Mouse (Mus musculus) right cerebral cortex, postnatal 4 days (tissue): ENCODE measurements at regions not wholly inside any gene's neighbourhood (a gene's known extent, or its start where the extent isn't known, plus 50 kb on each side); places are given as distances from the start of the nearest gene placed in this dataset.

Source experiments
- DNase-seq: peaks from one replicate; pipeline ENCODE4 v3.0.0-alpha.2; 2022

DNA sequence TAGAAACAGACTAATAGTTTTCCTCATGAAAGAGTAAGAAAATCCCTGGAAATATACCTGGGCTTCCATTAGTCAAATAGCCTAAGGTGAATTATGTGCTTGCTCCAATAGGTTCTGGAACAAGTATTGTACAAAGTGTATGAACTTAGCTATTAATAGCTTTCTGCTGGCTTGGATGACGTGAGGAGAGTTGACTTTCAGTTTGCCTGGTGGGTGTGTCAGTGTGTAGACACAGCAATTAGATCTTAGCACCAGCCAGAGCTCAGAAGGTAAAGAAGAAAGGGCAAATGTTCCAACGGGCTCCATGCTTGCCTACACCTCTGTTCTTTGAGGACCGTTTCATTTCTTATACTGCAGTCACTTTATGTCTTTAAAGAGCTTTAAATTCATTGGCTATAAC is 654.8 kb upstream of the Mef2c start:
- DNase-seq = no peak

DNA sequence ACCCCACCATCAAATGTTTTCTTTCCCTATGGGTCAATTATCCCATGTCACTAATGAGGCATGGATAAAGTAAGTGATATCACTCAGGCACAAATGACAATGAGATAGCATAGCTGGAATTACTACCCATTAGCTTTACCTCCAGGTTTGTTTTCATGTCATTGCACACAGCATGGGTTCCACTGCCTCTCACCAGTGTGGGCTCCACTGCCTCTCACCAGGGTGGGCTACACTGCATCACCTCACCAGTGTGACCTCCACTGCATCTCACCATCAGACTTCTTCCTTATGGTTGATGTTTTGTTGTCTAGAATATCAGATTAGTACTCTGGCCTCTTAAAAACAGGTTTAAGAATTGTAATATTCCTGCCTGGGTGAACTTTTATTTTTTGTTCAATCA is 634.0 kb upstream of the Mef2c start:
- no peak for DNase-seq

DNA sequence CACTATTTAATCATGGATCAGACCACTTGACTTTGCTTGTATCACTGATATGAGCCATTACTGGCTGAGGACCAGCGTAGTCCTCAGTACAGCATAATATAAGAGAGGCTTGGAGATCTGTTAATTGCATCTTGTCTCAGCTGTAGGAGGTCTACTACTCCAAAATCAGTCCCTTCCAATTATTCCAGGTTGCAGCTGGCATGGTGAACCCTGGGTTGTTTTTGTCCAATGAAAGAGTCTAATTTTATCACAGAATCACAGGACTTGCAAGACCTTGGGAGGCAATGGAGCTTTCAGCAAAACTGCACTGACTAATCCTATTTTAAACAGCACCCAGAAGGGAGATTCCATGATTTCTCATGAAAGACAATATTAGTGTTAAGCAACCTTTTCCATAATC is 629.7 kb upstream of the Mef2c start:
- no peak for DNase-seq

DNA sequence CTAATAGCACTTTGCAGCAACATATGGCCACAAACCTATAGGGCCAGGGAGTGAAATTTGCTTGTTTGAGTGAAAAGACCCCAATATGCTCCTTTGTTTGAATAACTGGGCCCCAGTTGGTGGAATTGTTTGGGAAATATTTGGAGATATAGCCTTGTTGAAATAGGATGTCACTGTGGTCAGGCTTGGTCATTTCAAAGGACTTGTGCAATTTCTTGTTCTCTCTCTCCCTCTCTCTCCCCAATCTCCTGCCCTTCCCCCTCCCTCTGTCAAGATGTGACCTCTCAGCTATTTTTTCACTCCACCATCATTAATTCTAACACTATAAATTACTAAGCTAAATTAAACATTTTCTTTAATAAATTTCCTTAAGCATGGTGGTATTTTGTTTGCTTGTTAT is 620.5 kb upstream of the Mef2c start:
- DNase-seq = no peak

DNA sequence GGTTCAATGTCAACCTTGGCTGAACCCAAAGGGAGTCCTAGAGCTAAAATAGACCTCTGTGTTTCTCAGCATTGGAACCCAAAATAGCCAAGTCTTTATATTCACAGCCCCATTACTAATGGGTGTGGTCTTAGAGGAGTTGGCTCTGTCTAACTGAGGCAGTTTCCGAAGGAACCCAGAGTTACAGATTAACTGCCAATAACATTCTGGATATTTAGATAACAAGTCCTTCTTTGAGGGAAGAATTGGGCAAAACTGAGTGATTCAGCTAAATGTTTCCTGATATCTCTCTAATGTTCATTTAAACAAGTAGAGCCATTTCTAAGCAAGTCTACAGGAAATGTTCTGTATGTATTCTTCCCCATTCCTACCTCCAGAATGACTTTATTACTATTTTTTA is 615.1 kb upstream of the Mef2c start:
- no peak for DNase-seq

DNA sequence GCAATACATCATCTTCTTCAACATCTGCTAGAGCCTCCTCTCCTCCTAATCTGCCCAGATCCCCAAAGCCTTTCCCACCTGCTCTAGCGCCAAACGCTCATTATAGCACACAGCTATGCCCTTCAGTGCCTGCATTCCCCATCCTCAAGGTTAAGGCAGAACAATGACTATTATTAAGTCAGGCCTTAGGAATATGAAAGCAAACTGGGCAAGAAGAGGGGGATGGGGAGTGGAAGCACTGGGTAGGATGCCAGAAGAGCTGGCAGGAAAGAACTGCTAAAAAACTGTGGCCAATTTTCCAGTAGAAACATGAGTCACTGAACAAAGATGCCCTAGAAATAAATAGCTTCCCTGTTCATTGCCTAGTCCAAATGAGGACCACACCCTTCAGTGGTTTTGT is 611.1 kb upstream of the Mef2c start:
- DNase-seq = no peak

DNA sequence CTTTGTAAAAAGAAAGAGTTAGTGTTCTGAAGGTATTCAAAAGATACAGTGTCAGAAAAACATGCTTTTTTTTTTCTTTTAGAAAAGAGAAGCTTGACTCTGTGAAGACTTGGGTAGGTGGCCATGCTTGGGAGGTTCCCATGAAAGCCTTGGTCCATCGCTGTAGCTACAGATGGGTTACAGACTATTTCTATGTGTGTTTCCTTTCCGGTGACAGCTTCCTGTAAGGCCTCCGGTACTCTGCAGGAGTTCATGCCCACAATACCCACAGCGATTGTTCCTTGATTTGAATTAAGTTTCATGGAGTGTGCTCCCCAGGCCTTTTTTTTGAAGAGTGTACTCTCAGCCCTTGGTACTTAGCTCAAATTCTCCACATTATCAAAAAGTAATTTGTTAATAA is 604.1 kb upstream of the Mef2c start:
- DNase-seq = no peak

DNA sequence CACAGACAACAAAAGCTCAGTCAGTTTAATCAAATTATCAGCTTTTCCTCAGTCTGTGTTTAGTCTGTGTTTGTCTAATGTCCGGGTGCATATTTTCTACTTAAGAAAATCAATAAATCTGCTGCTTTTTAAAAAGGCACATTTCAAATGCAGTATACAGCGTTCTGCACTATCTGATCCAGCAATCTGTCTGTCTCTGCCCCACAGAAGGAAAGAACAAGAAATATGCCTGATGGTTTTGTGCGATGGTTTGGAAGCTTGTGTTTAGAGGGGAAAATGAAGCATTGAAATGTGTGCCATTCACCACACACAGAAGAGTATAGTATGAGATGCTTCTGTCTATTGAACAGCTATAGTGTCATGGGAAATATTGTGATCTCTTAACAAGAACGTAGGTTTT is 601.7 kb upstream of the Mef2c start:
- DNase-seq = no peak

DNA sequence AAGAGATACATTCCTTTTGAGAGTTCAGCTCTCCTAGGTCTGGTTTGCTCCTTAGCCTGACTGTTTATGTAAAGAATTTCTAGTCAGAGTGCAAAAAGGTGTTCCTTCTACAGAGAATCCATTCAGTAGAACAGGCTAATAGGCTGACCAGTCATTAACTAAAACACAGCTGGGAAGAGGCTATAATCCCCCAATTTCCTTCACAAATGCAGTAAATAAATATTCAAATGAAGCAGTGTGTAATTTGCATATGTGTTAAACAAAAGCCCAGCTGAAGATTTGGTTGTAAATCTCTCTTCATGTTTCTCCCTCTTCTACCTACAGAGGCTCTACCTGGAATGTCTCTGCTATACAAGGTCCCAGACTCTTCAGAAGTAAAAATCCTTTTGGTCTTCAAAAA is 600.2 kb upstream of the Mef2c start:
- no peak for DNase-seq

DNA sequence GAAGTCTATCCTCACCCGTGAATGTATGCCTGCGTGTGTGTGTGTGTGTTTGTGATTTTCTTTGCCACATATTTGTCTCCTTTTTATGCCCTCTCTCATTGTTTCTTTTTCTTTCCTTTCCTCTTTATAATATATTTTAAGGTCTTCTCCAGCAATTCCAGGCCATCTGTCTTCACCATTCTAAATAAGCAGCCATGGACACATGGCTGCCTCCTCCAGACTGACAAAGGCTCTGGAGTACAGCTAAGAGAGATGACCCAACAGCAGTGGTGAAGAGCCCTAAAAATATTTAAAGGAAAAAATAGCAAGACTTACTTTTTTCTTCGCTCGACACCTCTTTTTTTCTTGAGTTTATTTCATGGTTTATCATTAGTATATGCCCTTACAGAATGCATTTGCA is 596.1 kb upstream of the Mef2c start:
- DNase-seq = no peak

DNA sequence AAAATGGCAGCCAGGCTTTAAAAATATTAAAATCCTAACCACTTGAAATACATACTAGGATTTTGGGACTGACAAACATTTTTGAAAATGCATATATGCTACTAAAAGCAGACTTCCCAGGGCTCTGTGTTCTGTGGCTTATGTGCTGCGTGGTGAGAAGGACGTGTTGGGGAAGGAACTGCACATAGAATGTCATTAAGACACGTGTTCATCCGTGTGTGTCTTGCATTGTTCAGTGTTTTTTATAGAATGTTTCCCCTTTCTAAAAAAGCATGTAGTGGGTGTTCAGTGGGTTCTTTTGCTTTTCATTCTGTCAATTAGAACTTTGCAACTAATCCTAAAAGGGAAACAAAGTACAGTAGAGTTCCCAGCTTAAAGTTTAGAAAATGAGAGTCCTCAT is 594.7 kb upstream of the Mef2c start:
- DNase-seq = no peak

DNA sequence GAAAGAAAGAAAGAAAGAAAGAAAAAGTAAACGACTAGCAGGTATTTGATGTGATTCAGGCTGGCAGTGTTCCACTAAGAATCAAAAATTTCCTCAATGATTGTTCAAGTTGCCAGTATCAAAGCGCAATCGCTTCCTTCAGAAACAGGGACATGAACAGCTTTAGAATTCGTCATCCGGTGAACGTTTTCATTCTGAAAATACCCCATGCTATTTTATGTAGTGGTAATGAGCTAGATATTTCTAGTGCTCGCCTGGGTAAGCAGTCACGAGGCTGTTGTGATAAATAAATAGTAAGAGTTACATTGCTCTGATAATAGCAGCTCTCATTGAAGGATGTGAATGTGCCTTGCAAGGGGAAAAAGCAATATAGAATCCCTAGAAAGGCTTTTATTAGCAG is 591.0 kb upstream of the Mef2c start:
- no peak for DNase-seq

DNA sequence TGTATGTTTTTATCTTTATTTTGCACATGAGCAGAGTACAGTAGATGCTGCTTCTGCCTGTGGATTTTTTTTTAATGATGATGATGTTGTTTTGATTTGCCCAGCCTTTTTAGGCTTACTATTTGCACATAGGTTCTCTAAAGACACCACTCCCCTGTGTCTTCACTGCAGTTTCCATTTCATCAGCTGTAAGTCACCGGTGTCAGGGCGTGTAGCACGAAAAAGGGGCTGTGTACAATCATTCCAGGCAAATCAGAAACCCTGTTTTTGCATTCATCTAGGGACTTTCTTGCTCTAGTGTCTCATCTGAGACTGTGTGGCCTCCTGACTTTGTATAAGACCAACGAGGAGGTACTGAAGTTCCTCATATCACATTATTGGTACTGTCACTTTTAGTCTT is 588.6 kb upstream of the Mef2c start:
- DNase-seq = no peak

DNA sequence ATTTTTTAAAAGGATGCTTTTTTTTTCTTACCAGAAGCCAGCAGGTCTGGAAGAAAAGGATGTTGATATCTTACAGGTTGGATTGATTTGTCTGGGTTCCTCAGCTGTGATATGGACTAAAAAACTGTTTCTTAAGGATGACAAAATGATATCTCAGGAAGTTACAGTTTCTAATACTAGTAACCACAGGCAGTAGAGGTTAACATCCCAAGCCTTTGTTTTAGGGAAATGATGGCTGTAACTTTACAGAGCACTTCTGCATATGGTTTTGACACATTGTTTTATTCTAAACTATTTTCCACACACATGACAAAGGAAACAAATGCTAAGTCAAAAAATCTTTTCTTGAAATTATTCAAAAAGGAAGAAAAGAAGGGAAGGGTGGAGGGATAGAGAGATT is 573.8 kb upstream of the Mef2c start:
- no peak for DNase-seq

DNA sequence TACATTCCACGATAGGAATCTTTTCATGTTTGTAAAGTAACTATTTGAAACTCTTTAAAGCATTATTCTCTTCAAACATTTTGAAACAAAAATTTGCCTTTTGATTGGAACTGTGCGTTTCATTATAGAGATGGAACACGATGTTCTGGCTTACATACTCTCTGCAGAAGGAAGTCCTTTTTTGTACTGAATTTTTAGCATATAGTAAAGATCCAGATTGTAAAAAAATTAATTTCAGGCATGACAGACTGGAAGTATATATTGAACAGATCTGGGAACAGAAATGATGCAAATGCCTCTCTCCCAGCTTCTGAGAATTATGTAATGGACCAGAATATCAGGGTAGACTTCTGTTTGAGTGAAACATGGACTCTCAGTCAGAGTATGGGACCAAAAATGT is 566.0 kb upstream of the Mef2c start:
- no peak for DNase-seq

DNA sequence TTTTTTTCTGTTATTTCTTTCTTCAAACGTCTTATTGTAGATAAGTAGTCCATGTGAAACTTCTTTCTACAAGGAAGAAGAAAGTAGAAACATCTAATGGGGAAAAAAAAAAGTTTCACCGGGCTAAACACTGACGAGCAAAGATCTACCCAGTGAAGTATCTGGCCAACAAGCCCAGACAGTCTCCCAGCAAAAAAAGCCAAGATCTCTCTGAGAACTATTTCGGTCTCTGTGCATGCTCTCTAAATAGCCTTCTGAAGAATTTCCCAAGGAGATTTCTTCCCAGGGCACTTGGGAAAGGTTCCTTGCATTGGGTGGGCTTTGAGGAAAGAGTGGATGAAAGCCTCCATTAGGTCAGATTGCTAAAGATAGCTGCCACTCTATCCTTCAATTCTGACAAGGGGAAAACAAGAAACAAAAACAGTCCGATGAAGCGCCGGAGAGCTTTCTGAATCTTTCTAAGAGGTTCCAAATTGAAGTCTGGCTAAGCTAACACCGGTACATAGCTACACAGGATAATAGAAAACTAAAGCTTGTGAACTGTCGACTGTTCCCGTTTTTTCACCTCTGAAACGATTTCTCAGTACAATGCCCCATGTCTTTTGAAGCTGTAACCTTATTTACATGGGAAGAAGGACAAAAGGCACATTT is 561.0 kb upstream of the Mef2c start:
- DNase-seq = no peak

DNA sequence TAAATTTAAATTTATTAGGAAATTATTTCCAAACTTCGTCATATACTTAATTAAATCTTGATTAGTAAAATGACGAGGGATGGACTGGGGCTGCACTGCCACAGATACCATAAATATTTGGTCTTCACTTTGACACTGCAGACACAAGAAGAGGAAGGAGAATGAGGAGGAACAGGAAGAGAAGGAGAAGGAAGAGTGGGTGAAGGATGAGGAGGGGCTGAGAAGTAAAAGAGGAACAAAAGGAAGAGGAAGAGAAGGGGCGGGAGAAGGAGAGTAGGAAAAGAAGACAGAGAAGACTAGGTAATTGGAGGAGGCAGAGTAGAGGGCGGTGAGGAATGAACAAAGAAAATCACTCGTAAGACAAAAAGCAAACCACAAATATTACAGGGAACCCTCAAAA is 556.9 kb upstream of the Mef2c start:
- DNase-seq = no peak

DNA sequence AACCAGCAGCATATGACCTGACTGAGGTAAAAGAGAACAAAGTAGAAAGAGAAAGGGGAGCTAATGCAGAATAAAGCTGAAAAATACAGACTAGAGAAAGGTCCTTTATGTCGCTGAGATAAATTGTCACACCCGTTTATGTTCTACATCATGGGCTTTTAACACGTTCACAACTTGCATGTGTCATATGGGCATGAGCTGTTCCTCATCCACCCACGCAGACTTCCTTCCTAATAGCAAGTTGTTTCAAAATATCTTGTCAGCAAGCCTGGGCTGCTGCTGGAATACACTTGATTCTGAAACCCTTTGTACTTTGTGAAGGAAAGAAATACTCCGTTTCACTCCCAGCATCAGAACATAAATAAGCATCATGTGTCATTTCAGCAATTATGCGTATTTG is 554.3 kb upstream of the Mef2c start:
- no peak for DNase-seq

DNA sequence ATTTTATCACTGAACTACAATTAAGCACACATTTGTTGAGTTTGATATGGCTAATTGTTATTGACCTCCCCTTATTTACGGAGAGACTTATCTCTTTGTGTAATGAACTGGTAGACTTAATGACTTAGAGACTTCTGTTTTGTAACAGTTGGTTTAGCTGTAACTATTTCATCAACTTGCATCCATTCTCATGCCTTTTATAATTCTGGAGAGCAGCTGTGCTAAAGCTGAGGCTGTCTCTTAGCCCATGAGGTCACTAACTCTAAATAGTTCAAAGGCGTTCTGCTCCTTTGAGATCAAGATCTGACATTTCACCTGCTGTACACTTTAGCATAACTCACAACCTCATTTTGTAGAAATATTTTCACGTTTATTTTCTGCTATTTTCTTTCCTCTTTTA is 541.5 kb upstream of the Mef2c start:
- no peak for DNase-seq

DNA sequence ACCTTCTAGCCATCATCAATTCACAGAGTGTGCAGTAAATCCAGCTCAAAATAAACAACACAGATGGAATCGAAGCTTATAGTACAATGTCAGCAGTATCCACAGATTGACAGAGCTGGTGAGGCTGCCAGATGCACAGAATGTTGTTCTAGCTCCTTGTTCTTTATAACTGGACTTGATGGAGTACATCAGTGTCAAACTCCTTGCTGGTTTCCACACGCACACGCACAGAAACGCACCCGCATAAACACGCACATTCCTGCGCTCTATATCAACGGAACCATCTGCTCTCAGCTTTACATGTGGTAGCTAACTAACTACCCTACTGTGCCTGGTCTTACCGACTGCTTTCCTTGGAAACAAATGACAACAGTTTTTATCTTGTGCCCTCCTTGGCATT is 532.1 kb upstream of the Mef2c start:
- peak; percentile 13 for DNase-seq

DNA sequence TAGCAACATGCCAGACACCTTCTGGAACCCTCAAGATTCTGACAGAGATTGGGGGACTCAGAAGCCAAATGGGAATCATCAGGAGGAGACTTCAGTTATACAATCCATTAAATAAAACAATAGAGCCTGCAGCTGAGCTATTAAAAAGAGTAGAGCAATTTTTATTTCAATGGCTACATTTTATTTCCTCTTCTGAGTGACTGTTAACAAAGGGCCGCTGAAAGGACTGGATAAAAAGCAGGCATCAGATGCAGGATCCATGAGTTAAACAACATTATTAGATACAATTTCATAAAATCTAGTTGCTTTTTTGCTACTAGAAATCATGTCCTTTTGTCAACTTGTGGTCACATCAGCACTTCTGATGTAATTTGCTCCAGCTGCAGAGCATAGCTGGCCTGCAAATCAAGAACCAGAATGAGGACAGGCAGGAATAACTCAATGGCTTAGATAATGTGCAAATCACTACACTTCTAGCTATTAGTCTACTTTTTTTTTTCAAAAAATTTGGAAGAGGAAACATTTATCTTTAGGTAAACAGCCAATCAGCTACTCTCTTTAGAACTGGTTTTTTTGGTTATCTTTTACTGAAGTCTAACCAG is 529.5 kb upstream of the Mef2c start:
- no peak for DNase-seq

DNA sequence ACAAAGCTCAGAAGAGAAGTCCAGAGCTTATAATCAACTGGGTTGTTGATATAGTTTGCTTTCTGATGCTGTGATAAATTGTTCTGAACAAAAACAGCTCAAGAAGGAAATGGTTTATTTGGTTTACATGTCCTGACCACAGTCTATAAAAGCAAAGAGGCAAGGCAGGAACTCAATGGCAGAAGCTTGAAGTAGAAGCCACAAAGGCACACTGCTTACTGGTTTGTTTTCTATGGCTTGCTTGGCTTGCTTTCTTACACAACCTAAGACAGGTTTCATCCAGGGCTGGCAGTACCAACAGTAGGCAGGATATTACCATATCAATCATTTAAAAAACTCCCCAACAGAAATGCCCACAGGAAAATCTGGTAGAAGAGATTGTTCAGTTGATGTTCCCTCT is 502.7 kb upstream of the Mef2c start:
- no peak for DNase-seq

DNA sequence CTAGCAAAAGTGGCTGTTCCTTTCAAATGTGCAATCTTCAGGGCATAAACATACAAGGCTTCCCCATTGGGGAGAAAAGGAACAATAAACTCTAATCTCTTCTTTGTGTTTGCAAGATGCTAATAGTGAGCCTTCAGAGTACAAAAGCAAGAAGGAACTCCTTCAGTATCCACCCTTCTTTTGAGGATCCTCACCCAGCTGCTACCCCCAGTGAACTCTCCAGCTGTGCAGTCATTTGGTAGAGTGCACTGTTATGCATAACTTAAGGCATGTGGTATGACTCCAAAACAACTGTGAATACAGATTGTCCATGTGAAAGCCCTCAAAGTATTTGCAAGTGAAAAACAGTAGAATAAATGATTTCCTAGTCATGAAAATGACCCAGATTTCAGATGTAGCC is 487.1 kb upstream of the Mef2c start:
- no peak for DNase-seq

DNA sequence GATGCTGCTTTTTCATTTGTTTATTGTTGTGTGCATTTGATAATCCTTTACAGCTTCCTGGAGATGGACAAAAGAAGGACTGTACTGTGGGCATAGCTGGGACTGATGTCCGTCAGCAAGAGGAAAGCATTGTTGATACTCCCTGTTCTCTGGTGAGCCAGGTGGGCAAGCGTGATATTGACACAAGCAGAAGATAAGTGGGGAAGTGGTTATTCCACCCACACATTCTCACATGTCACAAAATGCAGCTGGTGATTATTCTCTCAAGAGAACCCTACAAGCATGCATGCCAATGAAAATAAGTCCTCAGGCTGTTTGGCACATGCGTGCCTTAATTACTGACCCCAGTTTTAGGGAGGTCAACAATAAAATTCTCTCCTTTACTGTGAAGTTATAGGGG is 483.0 kb upstream of the Mef2c start:
- no peak for DNase-seq

DNA sequence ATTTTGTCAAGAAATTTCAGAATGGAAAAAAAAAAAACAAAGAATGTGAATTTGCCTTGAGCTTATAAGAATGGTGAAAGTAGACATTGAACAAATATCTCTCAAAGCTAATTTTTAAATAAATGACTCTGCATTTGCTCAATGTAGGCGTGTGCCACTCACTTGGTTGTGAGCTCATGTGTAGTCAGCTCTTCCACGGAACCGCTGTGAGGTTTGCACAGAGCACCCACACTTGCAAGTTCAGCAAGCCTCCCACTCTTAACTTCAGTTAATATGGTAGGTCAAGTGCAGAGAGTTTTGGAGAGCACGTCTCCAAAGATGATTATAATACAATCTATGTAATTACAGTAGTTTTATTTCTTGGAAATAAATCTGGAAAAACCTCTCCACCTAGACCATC is 479.9 kb upstream of the Mef2c start:
- DNase-seq = no peak

DNA sequence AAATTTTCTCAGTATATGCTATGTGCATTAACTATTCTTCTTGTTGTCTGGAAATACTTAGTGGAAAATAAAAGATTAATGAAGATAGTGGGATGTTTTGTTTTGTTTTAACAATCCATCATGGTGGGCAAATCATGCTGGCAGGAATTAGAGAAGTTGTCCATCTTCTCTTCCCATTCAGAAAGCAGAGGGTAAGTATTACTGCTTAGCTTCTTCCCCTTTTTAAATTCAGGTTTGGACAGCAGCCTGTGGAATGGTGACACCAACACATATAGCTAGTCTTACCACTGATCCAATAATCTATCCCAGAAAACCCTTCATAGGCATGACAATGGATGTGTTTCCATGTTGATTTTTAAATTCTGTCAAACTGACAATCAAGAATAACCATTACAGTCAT is 467.9 kb upstream of the Mef2c start:
- no peak for DNase-seq
